Mouse (Mus musculus) CH12.LX (cell line): ENCODE results near the gene Dhx35. TPM values are rescaled to one million over a fixed set of nuclear protein-coding genes. Genes with fewer than 3 reads are reported as not detected.

Experiments
- DNase-seq: peaks from one replicate; pipeline ENCODE4 v3.0.0-alpha.2; 2013; ENCODE audit errors: extremely low read depth
- H3K27ac ChIP-seq: 2 replicates; pipeline ENCODE4 v1.5.1; 2012; ENCODE audit warnings: low read depth, mild to moderate bottlenecking, control low read depth, moderate library complexity; ENCODE audit not compliant: insufficient read depth
- H3K27me3 ChIP-seq: replicated peaks from 2 replicates; pipeline ENCODE3; 2012; ENCODE audit warnings: inconsistent platforms
- H3K36me3 ChIP-seq, 2 experiments: replicated peaks in 1 of 2; 2 replicates each; pipeline versions ENCODE3 to v1.6.1; 2012; ENCODE audit warnings: inconsistent platforms in 1 of 2, low read length in 1 of 2, mild to moderate bottlenecking in 1 of 2, mixed read lengths in 1 of 2, moderate library complexity in 1 of 2; ENCODE audit not compliant: control insufficient read depth in 1 of 2, insufficient read depth in 1 of 2
- H3K4me1 ChIP-seq, 2 experiments: 2 replicates each; pipeline ENCODE4 v1.6.1; 2012; ENCODE audit warnings: inconsistent platforms in 1 of 2, moderate library complexity in 1 of 2; ENCODE audit not compliant: insufficient read depth in 2 of 2, control insufficient read depth in 1 of 2
- H3K4me2 ChIP-seq: 2 replicates; pipeline ENCODE4 v1.6.1; 2012; ENCODE audit warnings: low read depth, mild to moderate bottlenecking, control low read depth; ENCODE audit not compliant: poor library complexity, insufficient read depth, severe bottlenecking
- H3K4me3 ChIP-seq, 3 experiments: fragments of 150-350 bp in 1 of 3; sonication (generic) in 1 of 3; replicated peaks in 1 of 3; 2 replicates each; pipeline versions ENCODE3 to v1.5.1; 2011 to 2012; ENCODE audit warnings: low read depth in 2 of 3, low read length in 2 of 3, mild to moderate bottlenecking in 2 of 3, moderate library complexity in 2 of 3, control low read depth in 1 of 3, improper control_type of control experiment in 1 of 3, inconsistent platforms in 1 of 3, mixed read lengths in 1 of 3; ENCODE audit not compliant: poor library complexity in 1 of 3
- H3K79me2 ChIP-seq: replicated peaks from 2 replicates; pipeline ENCODE4 v1.6.1; 2012; ENCODE audit warnings: mild to moderate bottlenecking, moderate library complexity; ENCODE audit not compliant: control insufficient read depth, poor library complexity, insufficient read depth, severe bottlenecking; ENCODE audit errors: extremely low read depth
- H3K9ac ChIP-seq: 2 replicates; pipeline ENCODE4 v1.6.1; 2012; ENCODE audit warnings: low read depth, mild to moderate bottlenecking, control low read depth, moderate library complexity; ENCODE audit not compliant: insufficient read depth
- H3K9me3 ChIP-seq: replicated peaks from 2 replicates; pipeline ENCODE3; 2012; ENCODE audit warnings: low read length, inconsistent platforms, mixed read lengths
- BHLHE40 ChIP-seq: IDR thresholded peaks from 2 replicates; pipeline ENCODE4 v1.6.1; 2011; ENCODE audit warnings: mild to moderate bottlenecking, low read depth, low read length, improper control_type of control experiment
- CHD1 ChIP-seq: IDR thresholded peaks from 2 replicates; pipeline ENCODE4 v1.6.1; 2012; ENCODE audit warnings: low read depth, low read length, improper control_type of control experiment, inconsistent platforms
- CHD2 ChIP-seq: IDR thresholded peaks from 2 replicates; pipeline ENCODE4 v1.6.1; 2011; ENCODE audit warnings: low read length, improper control_type of control experiment
- CTCF ChIP-seq, 2 experiments: IDR thresholded peaks in 1 of 2; conservative IDR thresholded peaks in 1 of 2; 2 replicates each; pipeline ENCODE4 v1.5.1; 2011 to 2012; ENCODE audit warnings: low read depth in 2 of 2, low read length in 2 of 2, improper control_type of control experiment in 1 of 2, inconsistent platforms in 1 of 2, mild to moderate bottlenecking in 1 of 2, moderate library complexity in 1 of 2
- ELF1 ChIP-seq: IDR thresholded peaks from 2 replicates; pipeline ENCODE4 v1.6.1; 2014; ENCODE audit warnings: low read depth, mild to moderate bottlenecking, inconsistent platforms, low read length, improper control_type of control experiment
- ETS1 ChIP-seq: conservative IDR thresholded peaks from 2 replicates; pipeline ENCODE4 v1.6.1; 2012; ENCODE audit warnings: low read depth, mild to moderate bottlenecking, inconsistent platforms, low read length, improper control_type of control experiment, moderate library complexity
- HCFC1 ChIP-seq: IDR thresholded peaks from 2 replicates; pipeline ENCODE4 v1.6.1; 2012; ENCODE audit warnings: low read depth, mild to moderate bottlenecking, inconsistent platforms, low read length, improper control_type of control experiment
- IRF4 ChIP-seq: IDR thresholded peaks from 2 replicates; pipeline ENCODE4 v1.6.1; 2014; ENCODE audit warnings: low read depth, mild to moderate bottlenecking, inconsistent platforms, low read length, improper control_type of control experiment
- JUN ChIP-seq: IDR thresholded peaks from 2 replicates; pipeline ENCODE4 v1.6.1; 2011; ENCODE audit warnings: low read depth, mild to moderate bottlenecking, low read length, improper control_type of control experiment, moderate library complexity; ENCODE audit not compliant: insufficient read depth
- JUND ChIP-seq: conservative IDR thresholded peaks from 2 replicates; pipeline ENCODE4 v1.6.1; 2011; ENCODE audit warnings: low read depth, low read length, improper control_type of control experiment
- KAT2A ChIP-seq: IDR thresholded peaks from 2 replicates; pipeline ENCODE4 v1.6.1; 2012; ENCODE audit warnings: low read length, improper control_type of control experiment, inconsistent platforms; ENCODE audit not compliant: insufficient replicate concordance
- MAFK ChIP-seq: IDR thresholded peaks from 2 replicates; pipeline ENCODE4 v1.6.1; 2011; ENCODE audit warnings: low read length, improper control_type of control experiment; ENCODE audit not compliant: insufficient replicate concordance
- MAX ChIP-seq: IDR thresholded peaks from 2 replicates; pipeline ENCODE4 v1.6.1; 2011; ENCODE audit warnings: low read length, improper control_type of control experiment
- MEF2A ChIP-seq: IDR thresholded peaks from 2 replicates; pipeline ENCODE4 v1.6.1; 2014; ENCODE audit warnings: low read depth, mild to moderate bottlenecking, inconsistent platforms, low read length, improper control_type of control experiment, borderline replicate concordance
- MXI1 ChIP-seq: IDR thresholded peaks from 2 replicates; pipeline ENCODE4 v1.6.1; 2011; ENCODE audit warnings: mild to moderate bottlenecking, low read depth, low read length, improper control_type of control experiment
- MYC ChIP-seq: IDR thresholded peaks from 2 replicates; pipeline ENCODE4 v1.6.1; 2011; ENCODE audit warnings: low read depth, mild to moderate bottlenecking, improper control_type of control experiment, low read length
- NELFE ChIP-seq: IDR thresholded peaks from 2 replicates; pipeline ENCODE4 v1.6.1; 2011; ENCODE audit warnings: low read depth, low read length, improper control_type of control experiment
- NRF1 ChIP-seq: IDR thresholded peaks from 2 replicates; pipeline ENCODE4 v1.6.1; 2014; ENCODE audit warnings: low read depth, mild to moderate bottlenecking, inconsistent platforms, low read length, improper control_type of control experiment, moderate library complexity
- PAX5 ChIP-seq: IDR thresholded peaks from 2 replicates; pipeline ENCODE4 v1.6.1; 2012; ENCODE audit warnings: low read length, inconsistent platforms, mixed read lengths
- POLR2A ChIP-seq: IDR thresholded peaks from 2 replicates; pipeline ENCODE4 v1.6.1; 2011; ENCODE audit warnings: low read depth, mild to moderate bottlenecking, improper control_type of control experiment, low read length
- RAD21 ChIP-seq: IDR thresholded peaks from 2 replicates; pipeline ENCODE4 v1.6.1; 2011; ENCODE audit warnings: low read depth, mild to moderate bottlenecking, low read length, improper control_type of control experiment, moderate library complexity
- RCOR1 ChIP-seq: conservative IDR thresholded peaks from 2 replicates; pipeline ENCODE4 v1.6.1; 2012; ENCODE audit warnings: low read depth, mild to moderate bottlenecking, inconsistent platforms, low read length, improper control_type of control experiment
- SMC3 ChIP-seq: IDR thresholded peaks from 2 replicates; pipeline ENCODE4 v1.6.1; 2011; ENCODE audit warnings: low read depth, low read length, improper control_type of control experiment
- TBP ChIP-seq: conservative IDR thresholded peaks from 2 replicates; pipeline ENCODE4 v1.6.1; 2011; ENCODE audit warnings: low read depth, low read length, improper control_type of control experiment
- TCF12 ChIP-seq: IDR thresholded peaks from 2 replicates; pipeline ENCODE4 v1.6.1; 2014; ENCODE audit warnings: low read depth, mild to moderate bottlenecking, inconsistent platforms, low read length, improper control_type of control experiment
- UBTF ChIP-seq: IDR thresholded peaks from 2 replicates; pipeline ENCODE4 v1.6.1; 2012; ENCODE audit warnings: low read depth, mild to moderate bottlenecking, inconsistent platforms, low read length, improper control_type of control experiment, moderate library complexity
- USF1 ChIP-seq: IDR thresholded peaks from 2 replicates; pipeline ENCODE4 v1.6.1; 2014; ENCODE audit warnings: low read depth, mild to moderate bottlenecking, inconsistent platforms, low read length, improper control_type of control experiment
- USF2 ChIP-seq: conservative IDR thresholded peaks from 2 replicates; pipeline ENCODE4 v1.6.1; 2011; ENCODE audit warnings: low read depth, low read length, improper control_type of control experiment
- ZKSCAN1 ChIP-seq: IDR thresholded peaks from 2 replicates; pipeline ENCODE4 v1.6.1; 2012; ENCODE audit warnings: low read depth, inconsistent platforms, low read length, improper control_type of control experiment, borderline replicate concordance
- ZMIZ1 ChIP-seq: IDR thresholded peaks from 2 replicates; pipeline ENCODE4 v1.6.1; 2012; ENCODE audit warnings: low read depth, mild to moderate bottlenecking, inconsistent platforms, low read length, improper control_type of control experiment
- ZNF384 ChIP-seq: IDR thresholded peaks from 2 replicates; pipeline ENCODE4 v1.6.1; 2012; ENCODE audit warnings: low read depth, low read length, improper control_type of control experiment, inconsistent platforms
- dilution Hi-C: fragments of 300-500 bp; cut with MboI; formaldehyde crosslinking; loops from 2 replicates; pipeline ENCODE4 v1.14.3; 2020; ENCODE audit warnings: low sequenced_read_pairs; ENCODE audit not compliant: extremely low pct_unique_long_range_greater_than_20kb, extremely low pct_ligation_motif_present
- in situ Hi-C: fragments of 300-500 bp; cut with MboI; formaldehyde crosslinking; loops from 3 replicates; pipeline ENCODE4 v1.14.3; 2019; ENCODE audit warnings: low sequenced_read_pairs, low pct_ligation_motif_present, low pct_unique_long_range_greater_than_20kb, mixed read lengths
- polyA plus RNA-seq: library from polyadenylated mRNA; unstranded; fragments of >175 nt; gene quantifications from 2 replicates; pipeline ENCODE4 v1.2.1, GENCODE M21; 2012; ENCODE audit warnings: low read depth; ENCODE audit not compliant: insufficient read length
- total RNA-seq, 2 experiments: library from RNA; depleted of rRNA; stranded (reverse); fragments of 300-350 nt in 1 of 2; fragments of >200 nt in 1 of 2; gene quantifications; 2 replicates each; pipeline ENCODE4 v1.2.3; 2012 to 2014

The Dhx35 gene
- total and polyA plus RNA-seq, 3 experiments: 19.7 to 25.3 (median 20.2) TPM

DNA sequence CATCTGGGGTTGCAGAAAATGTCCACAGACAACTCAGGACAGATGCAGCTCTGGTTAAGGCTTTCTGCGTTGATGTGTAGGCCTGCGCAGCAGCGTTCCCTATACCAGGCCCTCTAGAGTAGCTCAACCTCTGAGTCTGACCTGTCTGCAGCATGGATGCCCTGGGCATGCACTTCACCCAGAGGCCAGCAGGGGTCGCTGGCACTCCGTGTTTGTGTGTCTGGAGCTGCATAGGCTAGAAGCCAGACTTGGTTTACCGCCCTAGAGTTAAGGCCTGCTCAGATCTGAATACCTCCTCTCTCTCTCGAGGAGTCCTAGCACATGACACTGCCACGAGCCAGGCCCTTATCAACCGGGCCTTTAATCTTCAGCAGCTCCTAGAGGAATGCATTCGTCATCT is 70.8 kb downstream of the Dhx35 start:
- no peaks in the 10 kb centered on the region for H3K27me3 ChIP-seq
- H3K9ac ChIP-seq: no peak overlapping the region
- H3K4me3 ChIP-seq: no peak overlapping the region
- dilution Hi-C loops (no loop called here), in situ Hi-C loops (loop anchor here (25.0 kb wide), 1 partner anchor 228 kb away; no protein-coding TSS in a partner anchor)
- H3K36me3 ChIP-seq: peaks cover 0 to 9% of the 10 kb centered on the region in 2 experiments
- peak; percentile 59; the same call in 1 of the 2 replicates for TF ChIP-seq NELFE
- 0 out of 2 replicates have a peak, but pooled peaks have one; percentile 38 for TF ChIP-seq MAX
- TF ChIP-seq NRF1: 0 out of 2 replicates have a peak, but pooled peaks have one; percentile 35
- no peak for TF ChIP-seq USF1
- TF ChIP-seq SMC3: peak; percentile 80
- TF ChIP-seq RAD21: peak; percentile 95
- TF ChIP-seq UBTF: no peak
- peak; percentile 97 to 99 for TF ChIP-seq CTCF (conservative IDR thresholded peaks at IDR 0.05 in 1 of 2, IDR thresholded peaks at IDR 0.05 in 1 of 2; ENCODE audit: low read depth in 2 of 2, low read length in 2 of 2)
- no peaks in the 10 kb centered on the region for H3K9me3 ChIP-seq
- DNase-seq: peak; percentile 84
- H3K27ac ChIP-seq: no peak overlapping the region
- no peak overlapping the region for H3K4me2 ChIP-seq
- no peaks in the 10 kb centered on the region for H3K79me2 ChIP-seq
- peaks cover 4 to 23% of the 10 kb centered on the region in 2 experiments for H3K4me1 ChIP-seq

DNA sequence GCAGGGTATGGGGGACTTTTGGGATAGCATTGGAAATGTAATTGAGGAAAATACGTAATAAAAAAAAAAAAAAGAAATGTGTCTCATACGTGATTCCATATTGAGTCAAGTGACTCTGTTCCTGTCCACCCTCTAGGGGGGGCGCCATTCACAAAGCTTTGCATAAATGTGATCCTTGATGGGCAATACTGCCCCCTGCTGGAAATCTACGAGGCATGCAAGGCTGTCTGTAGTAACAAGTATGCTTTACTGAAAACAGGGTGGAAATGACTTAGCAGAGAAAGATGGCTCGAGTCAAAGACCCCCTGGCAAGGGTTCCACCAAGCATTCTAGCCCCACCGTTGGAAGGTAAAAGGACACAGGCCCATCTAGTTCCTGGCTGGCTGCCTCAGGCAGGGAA is 92.0 kb downstream of the Dhx35 start:
- H3K4me1 ChIP-seq: peaks cover 13 to 25% of the 10 kb centered on the region in 2 experiments
- no peak overlapping the region for H3K9ac ChIP-seq
- H3K4me3 ChIP-seq: no peak overlapping the region
- H3K36me3 ChIP-seq: no peaks in the 10 kb centered on the region
- no peak overlapping the region for H3K4me2 ChIP-seq
- in situ Hi-C loops (no loop called here), dilution Hi-C loops (no loop called here)
- H3K79me2 ChIP-seq: no peaks in the 10 kb centered on the region
- no peaks in the 10 kb centered on the region for H3K27me3 ChIP-seq
- peak; percentile 90 for DNase-seq
- H3K9me3 ChIP-seq: no peaks in the 10 kb centered on the region
- H3K27ac ChIP-seq: no peak overlapping the region
- TF ChIP-seq IRF4 (peak; percentile 27; the same call in 1 of the 2 replicates), MXI1 (no peak), KAT2A (no peak), PAX5 (no peak), MAX (peak; percentile 23; the same call in 1 of the 2 replicates), TCF12 (no peak), ZNF384 (0 out of 2 replicates have a peak, but pooled peaks have one; percentile 8), JUN (no peak), MEF2A (no peak), ZMIZ1 (no peak), NRF1 (no peak), ZKSCAN1 (no peak), MYC (peak; percentile 43; the same call in 1 of the 2 replicates), NELFE (peak; percentile 66; the same call in 1 of the 2 replicates), CHD1 (no peak), CHD2 (no peak), JUND (0 out of 2 replicates have a peak, but pooled peaks have one; percentile 10), MAFK (no peak), USF2 (no peak), SMC3 (peak; percentile 74), CTCF (conservative IDR thresholded peaks at IDR 0.05 in 1 of 2, IDR thresholded peaks at IDR 0.05 in 1 of 2; ENCODE audit: low read depth in 2 of 2, low read length in 2 of 2) (peak; percentile 89 to 99), HCFC1 (no peak; the same call in 1 of the 2 replicates), ETS1 (no peak), USF1 (no peak), ELF1 (no peak), RAD21 (peak; percentile 68), BHLHE40 (peak; percentile 23; the same call in 1 of the 2 replicates), RCOR1 (no peak), TBP (no peak), UBTF (no peak), POLR2A (no peak)
